Mouse (Mus musculus) forebrain, embryonic 10.5 days (tissue): Measurements from ENCODE around the gene LTO1. TPM values are rescaled to one million over a fixed set of nuclear protein-coding genes. Genes with fewer than 3 reads are reported as not detected.
"Not testable (repeated sequence)": the region's sequence is repeated elsewhere in the genome, so short reads cannot be mapped to it uniquely, and the experiment has no call there.

Source experiments
- DNase-seq: peaks from one replicate; pipeline ENCODE4 v3.0.0-alpha.2; 2017; ENCODE audit warnings: low spot score; ENCODE audit errors: extremely low spot score
- H3K27ac ChIP-seq: fragments of 300-500 bp; sonication (generic); 2 replicates; pipeline ENCODE4 v1.5.1; 2016; ENCODE audit warnings: mild to moderate bottlenecking
- H3K27me3 ChIP-seq: fragments of 300-500 bp; sonication (generic); 2 replicates; pipeline ENCODE4 v1.6.1; 2016; ENCODE audit warnings: mild to moderate bottlenecking; ENCODE audit not compliant: poor library complexity, severe bottlenecking
- H3K36me3 ChIP-seq: fragments of 300-500 bp; sonication (generic); replicated peaks from 2 replicates; pipeline ENCODE4 v1.6.1; 2016; ENCODE audit warnings: mild to moderate bottlenecking, moderate library complexity
- H3K4me1 ChIP-seq: fragments of 300-500 bp; sonication (generic); 2 replicates; pipeline ENCODE4 v1.6.1; 2016
- H3K4me3 ChIP-seq: fragments of 300-500 bp; sonication (generic); 2 replicates; pipeline ENCODE4 v1.5.1; 2016; ENCODE audit warnings: mild to moderate bottlenecking, moderate library complexity
- H3K9me3 ChIP-seq: fragments of 300-500 bp; sonication (generic); 2 replicates; pipeline ENCODE4 v1.6.1; 2016; ENCODE audit warnings: mild to moderate bottlenecking, moderate library complexity
- WGBS: fragments of 180-500 bp; shearing (Covaris S2); methylation state at CpG from one replicate; pipeline ENCODE4 v1.1.7; 2016; 5-methylcytosine and 5-hydroxymethylcytosine counted together
- polyA plus RNA-seq: library from polyadenylated mRNA; unstranded; fragments of >200 nt; fragmentation: Nextera tagmentation; extraction: Ambion mirVana; gene quantifications from 2 replicates; pipeline ENCODE4 v1.2.1, GENCODE M21; 2016

The LTO1 gene
- 24.6 and 26.7 TPM in 2 replicates for polyA plus RNA-seq

GRCm38 (mm10) chr7:144914948-144915750 is at the start of gene LTO1:
LTO1 (plus strand) TSS chr7:144915100.
- WGBS: under 1% methylated on average over 55 of the region's 55 CpGs
- Histone ChIP-seq H3K36me3 (peaks cover 29% of the 10 kb centered on the region), H3K27me3 (no peaks in the 10 kb centered on the region), H3K4me1 (peaks cover 19% of the 10 kb centered on the region), H3K9me3 (no peaks in the 10 kb centered on the region), H3K27ac (peak within 1 kb of the TSS; percentile 84), H3K4me3 (peak within 1 kb of the TSS; percentile 89)
- peak; percentile 93 for DNase-seq

DNA sequence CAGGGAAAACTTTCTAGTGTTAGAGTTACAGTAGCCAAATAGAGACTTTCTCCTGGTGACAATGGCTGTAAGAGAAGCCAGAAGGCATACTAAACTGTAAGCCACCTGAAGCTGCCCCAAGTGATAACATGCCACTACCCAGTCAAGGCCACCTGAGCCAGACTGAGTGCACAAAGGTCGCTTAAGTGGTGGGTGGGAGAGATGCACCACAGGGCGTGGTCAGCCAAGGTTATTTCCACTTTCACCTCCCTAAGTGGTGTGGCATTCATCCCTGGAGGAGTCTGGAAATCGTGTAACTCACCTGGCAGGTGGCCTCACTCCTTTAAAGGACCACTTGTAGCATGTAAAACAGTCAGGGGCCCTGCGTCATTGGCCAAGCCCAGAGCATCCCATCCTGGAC is 47.7 kb upstream of the LTO1 start:
- 82% methylated on average over 4 of the region's 4 CpGs for WGBS
- peaks cover 73% of the 10 kb centered on the region for H3K27me3 ChIP-seq

DNA sequence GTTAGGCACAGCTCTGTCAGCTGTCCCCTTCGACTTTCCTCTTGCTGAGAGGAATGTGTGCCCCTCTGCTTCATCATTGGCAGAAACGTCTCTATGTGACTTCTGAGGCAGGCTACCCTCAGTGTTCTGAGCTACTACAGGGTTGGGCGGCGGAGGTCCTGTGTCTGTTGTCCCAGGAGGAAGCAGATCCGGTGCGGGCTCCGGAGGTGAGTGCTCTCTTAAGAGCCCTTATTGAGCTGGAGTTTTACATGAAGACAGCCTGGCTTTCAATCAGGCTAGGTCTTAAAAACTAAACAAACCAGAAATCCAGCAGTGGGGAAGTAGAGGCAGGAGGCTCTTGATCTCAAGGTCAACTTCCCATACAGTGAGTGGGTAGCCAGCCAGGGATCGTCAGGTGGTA is 47.3 kb upstream of the LTO1 start:
- WGBS: 82% methylated on average over 8 of the region's 8 CpGs
- peaks cover 5% of the 10 kb centered on the region for H3K4me1 ChIP-seq
- peaks cover 73% of the 10 kb centered on the region for H3K27me3 ChIP-seq

More for the DNA sequence above, 47.7 kb upstream of the LTO1 start:
- H3K27ac ChIP-seq: no peak overlapping the region
- H3K4me3 ChIP-seq: no peak overlapping the region
- peaks cover 7% of the 10 kb centered on the region for H3K4me1 ChIP-seq
- H3K9me3 ChIP-seq: no peaks in the 10 kb centered on the region
- DNase-seq: no peak
- no peaks in the 10 kb centered on the region for H3K36me3 ChIP-seq

GRCm38 (mm10) chr7:144872420-144872819 is 42.5 kb upstream of the LTO1 start:
- Histone ChIP-seq H3K27ac (no peak overlapping the region; the same call in 1 of the 2 replicates), H3K36me3 (no peaks in the 10 kb centered on the region), H3K4me3 (no peak overlapping the region), H3K4me1 (peaks cover 25% of the 10 kb centered on the region), H3K27me3 (peaks cover 68% of the 10 kb centered on the region), H3K9me3 (no peaks in the 10 kb centered on the region)
- WGBS: 76% methylated on average over 4 of the region's 4 CpGs
- DNase-seq: no peak

More for the DNA sequence above, 47.3 kb upstream of the LTO1 start:
- no peaks in the 10 kb centered on the region for H3K9me3 ChIP-seq
- H3K36me3 ChIP-seq: no peaks in the 10 kb centered on the region
- H3K27ac ChIP-seq: no peak overlapping the region
- no peak overlapping the region for H3K4me3 ChIP-seq
- DNase-seq: no peak

DNA sequence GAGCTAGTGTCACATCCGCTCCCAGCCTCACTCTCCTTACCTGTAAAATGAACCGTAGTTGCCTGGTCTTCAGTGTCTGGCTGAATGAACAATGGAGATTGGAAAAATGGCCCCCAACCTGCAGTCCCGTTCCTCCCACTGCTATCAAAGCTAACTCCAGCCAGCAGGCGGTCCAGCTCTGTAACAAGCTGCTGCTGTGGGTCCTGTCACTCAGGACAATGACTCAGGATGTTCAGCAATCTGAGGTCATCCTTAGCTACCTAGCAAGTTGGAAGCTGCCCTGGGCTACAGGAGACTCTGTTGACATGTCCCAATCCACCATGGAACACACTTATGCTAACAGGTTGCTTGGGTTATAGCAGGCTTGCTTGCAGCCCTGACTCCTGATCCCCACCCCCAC is 41.7 kb upstream of the LTO1 start:
- Histone ChIP-seq H3K4me3 (no peak overlapping the region), H3K9me3 (no peaks in the 10 kb centered on the region), H3K36me3 (no peaks in the 10 kb centered on the region), H3K27me3 (peaks cover 72% of the 10 kb centered on the region), H3K27ac (no peak overlapping the region), H3K4me1 (peaks cover 25% of the 10 kb centered on the region)
- no peak for DNase-seq
- WGBS: 72% methylated on average over 4 of the region's 4 CpGs

DNA sequence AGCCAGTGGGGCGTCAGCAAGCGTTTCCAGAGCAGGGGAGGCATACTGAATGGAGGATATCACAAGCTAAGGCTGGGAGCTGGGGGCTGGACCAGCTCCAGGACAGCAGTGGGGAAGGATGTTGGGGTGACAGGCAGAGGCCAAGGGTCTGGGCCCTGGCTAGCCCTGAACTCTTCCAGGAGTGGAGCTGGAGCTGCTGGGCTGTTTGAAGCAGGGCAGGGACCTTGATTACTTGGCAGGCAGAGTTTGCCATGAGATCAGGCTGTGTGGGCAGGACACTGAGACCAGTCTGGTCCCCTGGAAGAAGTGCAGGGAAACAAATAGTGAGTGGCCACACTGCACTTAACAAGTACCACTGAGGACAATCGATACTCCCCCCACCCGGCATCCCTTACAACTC is 40.7 kb upstream of the LTO1 start:
- 66% methylated on average over 4 of the region's 4 CpGs for WGBS
- no peak for DNase-seq
- no peaks in the 10 kb centered on the region for H3K36me3 ChIP-seq
- no peaks in the 10 kb centered on the region for H3K9me3 ChIP-seq
- no peak overlapping the region for H3K27ac ChIP-seq
- H3K4me3 ChIP-seq: no peak overlapping the region
- peaks cover 70% of the 10 kb centered on the region for H3K27me3 ChIP-seq
- H3K4me1 ChIP-seq: peaks cover 25% of the 10 kb centered on the region

GRCm38 (mm10) chr7:144878401-144878800 is 36.5 kb upstream of the LTO1 start:
- WGBS: 95% methylated on average over 1 of the region's 1 CpGs
- DNase-seq: no peak
- Histone ChIP-seq H3K27ac (no peak overlapping the region), H3K36me3 (no peaks in the 10 kb centered on the region), H3K9me3 (no peaks in the 10 kb centered on the region), H3K4me1 (peaks cover 20% of the 10 kb centered on the region), H3K27me3 (peaks cover 62% of the 10 kb centered on the region), H3K4me3 (no peak overlapping the region)

DNA sequence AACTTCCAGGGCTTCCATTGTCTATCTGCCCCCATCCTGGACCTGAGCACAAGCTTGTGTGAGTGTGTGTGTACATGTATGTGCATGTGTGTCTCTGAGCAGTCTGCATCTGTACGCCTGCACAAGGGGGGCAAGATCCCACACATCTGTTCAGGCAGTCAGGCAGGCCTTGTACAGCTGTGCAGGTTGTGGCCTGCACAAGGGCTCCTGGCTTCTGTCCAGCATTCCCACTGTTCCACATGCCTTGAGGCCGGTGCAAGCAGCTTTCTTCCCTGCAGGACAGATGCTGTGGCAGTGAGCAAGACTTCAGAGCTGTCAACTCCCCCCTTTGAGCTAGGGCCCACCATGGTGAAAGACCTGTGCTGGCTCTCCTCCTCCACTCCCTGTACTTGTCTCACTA is 31.8 kb upstream of the LTO1 start:
- DNase-seq: no peak
- 65% methylated on average over 2 of the region's 2 CpGs for WGBS
- Histone ChIP-seq H3K4me3 (no peak overlapping the region), H3K4me1 (0 out of 2 replicates have a peak, but pooled peaks cover 3% of the 10 kb centered on the region), H3K27me3 (peaks cover 43% of the 10 kb centered on the region), H3K27ac (0 out of 2 replicates have a peak overlapping the region, but pooled peaks have one; percentile 2), H3K9me3 (no peaks in the 10 kb centered on the region), H3K36me3 (no peaks in the 10 kb centered on the region)

DNA sequence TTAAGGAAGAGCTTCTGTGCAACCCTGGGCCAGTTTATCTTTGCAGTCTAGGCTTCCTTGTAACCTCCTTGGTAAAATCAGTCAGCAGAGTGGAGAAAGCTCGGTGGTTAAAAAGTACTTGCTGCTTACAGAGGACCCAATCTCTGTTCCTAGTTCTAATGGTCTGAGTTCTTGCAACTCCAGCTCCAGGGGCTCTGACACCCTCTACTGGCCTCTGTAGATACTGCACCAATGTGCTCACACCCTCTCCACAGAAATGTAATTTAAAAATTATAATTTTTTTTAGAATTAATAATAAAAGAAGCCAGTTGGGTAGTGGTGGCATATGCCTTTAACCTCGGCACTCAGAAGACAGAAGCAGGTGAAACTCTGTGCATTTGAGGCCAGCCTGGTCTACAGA is 27.2 kb upstream of the LTO1 start:
- DNase-seq: no peak
- Histone ChIP-seq H3K27ac (no peak overlapping the region), H3K4me3 (no peak overlapping the region), H3K9me3 (no peaks in the 10 kb centered on the region), H3K27me3 (peaks cover 69% of the 10 kb centered on the region), H3K4me1 (peaks cover 22% of the 10 kb centered on the region), H3K36me3 (no peaks in the 10 kb centered on the region)
- 82% methylated on average over 2 of the region's 2 CpGs for WGBS

GRCm38 (mm10) chr7:144888564-144889299 is 26.2 kb upstream of the LTO1 start:
- Histone ChIP-seq H3K4me3 (0 out of 2 replicates have a peak overlapping the region, but pooled peaks have one; percentile 12), H3K27ac (peak overlapping the region; percentile 46)
- whole genome bisulfite sequencing: 6% methylated on average over 18 of the region's 18 CpGs

DNA sequence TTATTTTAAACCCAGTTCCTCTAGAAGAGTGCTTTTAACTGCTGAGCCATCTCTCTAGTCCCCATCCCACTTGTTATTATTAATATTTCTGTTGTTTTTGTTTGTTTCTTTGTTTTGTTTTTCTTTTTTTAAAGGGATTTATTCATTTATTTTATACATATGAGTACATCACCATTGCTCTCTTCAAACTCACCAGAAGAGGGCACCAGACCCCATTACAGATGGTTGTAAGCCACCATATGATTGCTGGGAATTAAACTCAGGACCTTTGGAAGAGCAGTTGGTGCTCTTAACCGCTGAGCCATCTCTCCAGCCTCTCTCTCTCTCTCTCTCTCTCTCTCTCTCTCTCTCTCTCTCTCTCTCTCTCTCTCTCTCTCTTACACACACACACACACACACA is 24.2 kb upstream of the LTO1 start:
- Histone ChIP-seq H3K4me1 (peaks cover 38% of the 10 kb centered on the region), H3K27me3 (peaks cover 90% of the 10 kb centered on the region)
- H3K9me3 ChIP-seq, DNase-seq, H3K36me3 ChIP-seq, H3K4me3 ChIP-seq, H3K27ac ChIP-seq: not testable (repeated sequence)
- 81% methylated on average over 1 of the region's 1 CpGs for WGBS

More at GRCm38 (mm10) chr7:144888564-144889299, 26.2 kb upstream of the LTO1 start:
- Histone ChIP-seq H3K4me1 (peaks cover 20% of the 10 kb centered on the region), H3K27me3 (peaks cover 80% of the 10 kb centered on the region), H3K36me3 (no peaks in the 10 kb centered on the region), H3K9me3 (no peaks in the 10 kb centered on the region)
- no peak for DNase-seq

- Histone ChIP-seq H3K4me1 (peaks cover 50% of the 10 kb centered on the region), H3K9me3 (no peaks in the 10 kb centered on the region), H3K27me3 (peaks cover 100% of the 10 kb centered on the region), H3K36me3 (no peaks in the 10 kb centered on the region), H3K4me3 (no peak overlapping the region), H3K27ac (peak overlapping the region; percentile 53; the same call in 1 of the 2 replicates)
- no peak for DNase-seq
- WGBS: 88% methylated on average over 2 of the region's 2 CpGs
Observed at GRCm38 (mm10) chr7:144891863-144892262, 23.0 kb upstream of the LTO1 start.

GRCm38 (mm10) chr7:144892322-144892721 is 22.6 kb upstream of the LTO1 start:
- H3K36me3 ChIP-seq: no peaks in the 10 kb centered on the region
- H3K27ac ChIP-seq: no peak overlapping the region
- WGBS: 48% methylated on average over 6 of the region's 6 CpGs
- H3K4me1 ChIP-seq: peaks cover 55% of the 10 kb centered on the region
- no peaks in the 10 kb centered on the region for H3K9me3 ChIP-seq
- no peak for DNase-seq
- H3K4me3 ChIP-seq: no peak overlapping the region
- peaks cover 100% of the 10 kb centered on the region for H3K27me3 ChIP-seq
